Mouse (Mus musculus) adipocyte (in vitro differentiated cells): ENCODE results near the gene 4930452B06Rik.

ENCODE experiments used
- DNase-seq: peaks from one replicate; pipeline ENCODE4 v3.0.0-alpha.2; 2016; ENCODE audit warnings: low spot score

Gene 4930452B06Rik

GRCm38 (mm10) chr14:8451117-8451516, 214.9 kb downstream of the 4930452B06Rik start:
- no peak for DNase-seq

GRCm38 (mm10) chr14:8450342-8450741, 215.7 kb downstream of the 4930452B06Rik start:
- no peak for DNase-seq

DNA sequence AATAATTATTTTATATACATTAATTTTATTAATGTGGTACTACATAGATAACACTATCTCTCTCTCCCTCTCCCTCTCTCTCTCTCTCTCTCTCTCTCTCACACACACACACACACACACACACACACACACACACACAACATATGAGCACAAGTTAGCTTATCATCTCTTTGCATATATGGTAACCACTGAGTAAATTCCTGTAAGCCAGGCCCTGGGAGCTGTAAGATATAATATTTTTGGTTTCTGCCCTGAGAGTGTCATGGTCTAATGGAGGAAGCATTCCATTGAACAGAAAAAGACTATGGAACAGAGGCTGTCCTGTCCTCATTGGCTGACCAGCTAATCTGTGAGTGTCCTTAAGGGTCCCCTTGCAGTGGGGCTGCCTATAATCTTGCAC, 216.7 kb downstream of the 4930452B06Rik start:
- DNase-seq, result no peak

GRCm38 (mm10) chr14:8447352-8447751, 218.7 kb downstream of the 4930452B06Rik start:
- DNase-seq, result no peak

DNA sequence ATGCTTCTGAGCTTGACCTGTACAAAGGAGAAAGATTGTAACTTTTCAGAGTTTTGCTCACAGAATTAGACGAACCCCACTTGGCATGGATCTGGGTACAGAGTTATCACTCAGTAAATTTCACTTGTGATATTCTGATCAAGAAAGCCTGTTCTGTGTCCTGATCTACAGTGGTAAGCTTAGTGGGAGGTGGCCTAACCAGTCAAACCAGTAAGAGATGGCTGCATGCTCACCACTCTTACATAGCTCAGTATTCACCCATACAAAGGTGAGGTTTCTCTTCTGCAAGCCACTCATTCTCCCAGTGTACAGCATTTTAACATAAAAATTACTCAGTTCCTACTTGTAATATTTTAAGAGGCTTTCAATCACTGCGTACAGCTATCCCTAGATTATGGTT, 221.7 kb downstream of the 4930452B06Rik start:
- DNase-seq, result no peak

DNA sequence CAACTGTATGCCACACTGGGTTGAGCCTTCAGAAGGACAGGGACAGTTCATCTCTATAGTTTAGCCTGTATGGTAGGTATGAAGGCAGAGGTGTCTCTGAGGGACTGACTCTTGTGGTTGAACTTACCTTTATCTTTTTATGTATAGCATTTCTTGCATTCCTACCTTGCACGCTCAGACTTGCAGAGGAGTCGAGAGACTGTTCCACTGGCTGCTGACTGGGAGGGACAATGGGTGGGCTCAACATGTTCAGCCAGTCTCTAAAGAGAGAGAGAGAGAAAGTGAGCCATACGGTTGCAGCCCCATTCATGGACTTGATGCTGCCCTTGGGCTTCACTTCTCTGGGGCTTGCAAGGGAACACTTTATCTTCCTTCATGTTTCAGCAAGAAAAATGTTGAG, 223.3 kb downstream of the 4930452B06Rik start:
- DNase-seq, result no peak

- no peak for DNase-seq
Observed at GRCm38 (mm10) chr14:8441623-8442022, 224.4 kb downstream of the 4930452B06Rik start.

- DNase-seq, result no peak
Observed at GRCm38 (mm10) chr14:8430611-8431230, 235.3 kb downstream of the 4930452B06Rik start.

GRCm38 (mm10) chr14:8429767-8430166, 236.3 kb downstream of the 4930452B06Rik start:
- DNase-seq, result no peak

- DNase-seq, result no peak
Observed at GRCm38 (mm10) chr14:8422833-8423232, 243.2 kb downstream of the 4930452B06Rik start.

DNA sequence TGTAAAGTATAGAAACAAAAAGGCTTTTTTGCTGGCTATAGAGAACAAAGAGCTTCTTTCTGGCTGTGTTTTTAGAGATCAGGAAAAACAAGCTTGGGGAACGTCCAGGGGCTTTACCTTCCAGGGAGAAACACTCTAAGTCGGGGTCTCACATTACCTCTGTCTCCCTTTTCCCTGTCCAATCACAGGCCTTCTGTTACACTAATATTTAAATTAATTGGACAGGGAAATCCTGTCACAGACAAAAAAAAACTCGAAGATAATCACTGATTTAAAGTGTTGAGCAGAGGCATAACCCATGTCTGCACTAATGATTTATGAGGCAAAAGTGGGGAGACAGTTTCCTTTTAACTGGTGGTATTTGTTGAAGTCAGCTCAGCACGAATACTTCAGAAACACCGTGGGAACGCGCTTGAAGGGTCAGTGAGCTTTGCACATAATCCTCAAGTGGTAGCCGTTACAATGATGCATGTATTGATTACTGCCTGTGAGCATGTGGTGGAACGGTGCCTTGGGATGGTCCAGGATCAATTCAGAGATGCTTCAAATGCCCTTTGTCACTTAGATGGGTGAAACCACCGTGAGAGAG, 244.7 kb downstream of the 4930452B06Rik start:
- no peak for DNase-seq

DNA sequence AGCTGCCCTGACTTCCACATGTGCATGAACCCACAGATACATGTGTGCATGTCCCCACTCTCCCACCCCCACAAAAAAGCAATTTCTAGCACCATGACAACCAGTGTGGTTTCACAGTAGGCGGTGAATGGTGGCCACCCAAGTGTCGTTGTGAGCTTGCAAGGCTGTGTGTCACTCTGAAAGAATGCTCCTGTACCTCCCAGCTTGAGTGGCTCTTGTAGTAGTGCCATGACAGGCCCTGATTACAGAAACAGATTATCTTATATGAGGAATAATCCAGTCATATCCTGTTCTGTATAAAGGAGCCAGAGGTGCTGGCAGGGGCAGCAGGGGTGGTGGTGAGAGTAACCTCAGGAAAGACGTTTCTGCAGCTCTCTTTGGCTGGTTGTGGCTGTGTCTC, 247.4 kb downstream of the 4930452B06Rik start:
- no peak for DNase-seq

DNA sequence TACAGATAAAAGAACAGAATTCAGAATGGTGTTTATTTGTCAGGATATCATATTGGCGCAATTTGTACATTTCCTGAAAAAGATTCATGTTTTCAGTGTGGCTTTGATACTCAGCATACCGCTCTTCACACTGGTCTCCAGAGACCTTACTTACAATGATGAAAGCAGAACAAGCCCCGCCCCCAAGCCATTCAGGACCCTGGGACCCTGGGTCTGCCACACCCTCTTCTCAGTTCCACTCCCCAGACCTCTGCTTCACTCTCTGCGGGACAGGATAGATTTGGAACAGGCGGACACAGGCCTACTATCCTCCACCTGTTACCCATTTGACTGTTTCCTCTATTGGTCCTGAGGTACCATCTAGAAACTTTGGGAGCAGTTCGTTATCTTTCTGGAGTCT, 260.1 kb downstream of the 4930452B06Rik start:
- no peak for DNase-seq

- DNase-seq, result no peak
Observed at GRCm38 (mm10) chr14:8403310-8403709, 262.7 kb downstream of the 4930452B06Rik start.

DNA sequence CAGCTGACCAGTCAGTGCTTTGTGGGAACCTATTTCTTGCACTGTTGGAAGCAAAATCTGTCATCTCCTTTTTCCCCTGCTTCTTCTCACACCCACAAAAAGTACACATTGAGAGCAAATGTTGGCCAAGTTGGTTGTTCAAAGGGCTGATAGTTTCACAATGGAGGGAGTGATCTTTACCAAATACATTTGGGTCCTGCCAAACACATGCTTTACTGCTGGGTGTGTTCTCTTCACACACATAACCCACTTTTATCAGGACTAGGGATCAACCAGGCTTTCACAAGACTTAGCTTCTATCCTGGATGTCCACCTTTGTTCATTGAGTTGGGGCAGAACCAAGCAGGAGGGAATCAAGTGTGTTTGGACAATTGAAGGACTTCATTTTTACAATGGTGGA, 267.5 kb downstream of the 4930452B06Rik start:
- DNase-seq, result no peak

DNA sequence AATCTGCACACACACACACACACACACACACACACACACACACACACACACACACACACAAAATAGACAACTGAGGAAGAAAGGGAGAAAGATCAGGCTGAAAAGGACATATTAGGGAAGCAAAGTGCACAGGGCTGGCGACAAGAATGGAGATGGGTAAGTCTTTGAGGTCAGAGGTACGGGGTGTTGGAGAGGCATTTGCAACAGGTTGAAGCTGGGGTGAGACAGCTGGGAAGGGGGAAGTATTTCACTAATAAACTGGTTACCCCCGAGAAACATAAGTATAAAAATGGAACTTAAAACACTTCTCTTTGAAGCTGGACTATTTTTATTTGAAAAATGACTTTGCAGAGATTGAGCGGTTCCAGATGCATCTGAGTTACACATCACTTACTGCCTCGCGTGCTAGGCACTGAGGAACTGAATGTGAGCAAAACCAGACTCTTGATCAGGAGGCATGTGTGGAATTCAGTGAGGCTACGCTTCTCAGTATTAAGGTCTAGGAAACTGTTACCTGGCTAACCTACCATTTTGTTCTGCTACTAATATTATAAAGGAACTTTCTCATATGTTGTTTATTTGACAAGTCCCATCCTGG, 270.3 kb downstream of the 4930452B06Rik start:
- DNase-seq, result no peak

DNA sequence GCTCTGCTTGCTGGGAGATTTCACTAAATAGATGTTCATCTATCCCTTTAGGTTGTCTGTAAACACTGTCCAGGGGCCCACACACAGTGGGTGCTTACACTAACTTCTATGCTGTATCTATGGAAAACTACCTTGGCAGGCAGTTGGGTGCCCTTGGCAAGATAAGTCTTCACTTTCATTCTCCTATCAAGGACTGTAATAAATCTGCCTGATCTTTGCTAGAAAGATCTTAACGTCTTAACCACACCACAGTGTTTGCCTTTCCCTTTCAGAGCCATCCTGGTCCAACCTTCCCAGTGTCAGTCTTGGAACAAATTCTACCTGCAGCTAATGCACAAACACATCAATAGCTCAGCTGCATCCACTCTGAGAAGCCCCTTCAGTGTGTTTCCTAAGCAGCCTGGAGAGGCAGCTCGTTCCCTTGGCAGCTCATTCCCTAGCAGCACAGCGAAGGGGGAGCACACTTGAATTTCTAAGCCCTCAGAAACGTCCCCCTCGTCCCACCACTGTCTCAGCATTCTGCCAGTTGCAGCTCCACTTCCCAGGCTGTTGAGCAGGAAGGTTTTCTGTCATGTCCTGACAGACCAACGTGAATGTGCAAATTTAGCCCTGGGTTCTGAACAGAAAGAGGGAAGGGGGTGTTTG, 273.7 kb downstream of the 4930452B06Rik start:
- DNase-seq, result no peak
